Mouse (Mus musculus): ENCODE measurements around the gene Eif4b. TPM values are rescaled to one million over a fixed set of nuclear protein-coding genes. Genes with fewer than 3 reads are reported as not detected.

Eif4b gene
- polyA plus RNA-seq, 1 experiment from 2014 or later: 47.8 TPM

DNA sequence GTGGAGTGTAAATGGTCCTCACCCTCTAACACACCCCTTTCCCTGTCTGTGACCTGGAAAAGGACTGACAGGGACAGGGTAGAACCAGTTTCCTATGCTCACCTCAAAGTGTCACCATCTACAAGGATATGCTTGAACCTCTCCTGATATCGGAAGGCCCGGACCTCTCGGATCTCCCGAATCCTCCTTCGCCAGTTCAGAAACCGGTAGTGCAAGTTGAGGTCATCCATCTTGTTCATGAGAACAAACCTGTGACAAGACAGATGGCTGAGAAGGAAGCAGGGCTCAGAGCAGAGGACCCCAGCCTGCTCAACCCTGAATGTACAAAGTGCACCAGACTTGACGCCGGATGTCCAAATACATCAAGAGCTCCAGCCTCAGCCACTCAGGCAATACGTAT, 59.7 kb downstream of the Eif4b start:
- H3K27ac ChIP-seq (ENCODE audit: low read depth, low read length): no peak overlapping the region
- no peaks in the 10 kb centered on the region for H3K27me3 ChIP-seq (replicated peaks; ENCODE audit: control insufficient read depth, insufficient read depth, low read length)
- H3K9ac ChIP-seq (ENCODE audit: low read depth, low read length): no peak overlapping the region
- no peak overlapping the region for H3K4me2 ChIP-seq (replicated peaks; ENCODE audit: low read depth)
- H3K4me1 ChIP-seq (replicated peaks; ENCODE audit: control insufficient read depth, insufficient read depth, low read length): no peaks in the 10 kb centered on the region
- ATAC-seq: no peak
- TF ChIP-seq CTCF (IDR thresholded peaks at IDR 0.05; ENCODE audit: low read depth): no peak
- WGBS: 61% methylated on average over 9 of the region's 9 CpGs
- no peaks in the 10 kb centered on the region for H3K9me3 ChIP-seq (ENCODE audit: control insufficient read depth)
- H3K36me3 ChIP-seq (ENCODE audit: control insufficient read depth, insufficient read depth): peaks cover 39% of the 10 kb centered on the region
- no peak overlapping the region for H3K4me3 ChIP-seq (ENCODE audit: low read depth, low read length)

DNA sequence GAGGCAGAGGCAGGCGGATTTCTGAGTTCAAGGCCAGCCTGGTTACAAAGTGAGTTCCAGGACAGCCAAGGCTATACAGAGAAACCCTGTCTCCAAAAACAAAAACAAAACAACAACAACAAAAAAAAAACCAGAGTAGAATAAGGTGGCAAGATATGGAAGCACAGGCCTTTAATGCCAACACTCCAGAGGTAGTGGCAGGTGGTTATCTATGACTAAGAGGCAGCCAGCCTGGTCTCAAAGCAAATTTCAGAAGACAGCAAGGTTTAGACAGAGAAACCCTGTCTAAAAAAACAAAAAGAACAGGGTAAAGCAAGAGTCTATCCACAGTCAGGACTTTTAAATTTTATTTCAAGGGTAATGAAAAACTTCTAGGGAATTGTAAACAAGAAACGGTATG, 61.1 kb downstream of the Eif4b start:
- no peak for TF ChIP-seq CTCF (IDR thresholded peaks at IDR 0.05; ENCODE audit: low read depth)
- H3K9ac ChIP-seq (ENCODE audit: low read depth, low read length): no peak overlapping the region
- 63% methylated on average over 2 of the region's 2 CpGs for WGBS
- peak overlapping the region; percentile 86; the same call in 1 of the 2 replicates for H3K4me2 ChIP-seq (replicated peaks; ENCODE audit: low read depth)
- ATAC-seq: no peak
- H3K27me3 ChIP-seq (replicated peaks; ENCODE audit: control insufficient read depth, insufficient read depth, low read length): no peaks in the 10 kb centered on the region
- no peaks in the 10 kb centered on the region for H3K9me3 ChIP-seq (ENCODE audit: control insufficient read depth)
- peaks cover 33% of the 10 kb centered on the region for H3K36me3 ChIP-seq (ENCODE audit: control insufficient read depth, insufficient read depth)
- H3K4me1 ChIP-seq (replicated peaks; ENCODE audit: control insufficient read depth, insufficient read depth, low read length): no peaks in the 10 kb centered on the region
- no peak overlapping the region for H3K4me3 ChIP-seq (ENCODE audit: low read depth, low read length)
- no peak overlapping the region for H3K27ac ChIP-seq (ENCODE audit: low read depth, low read length)

DNA sequence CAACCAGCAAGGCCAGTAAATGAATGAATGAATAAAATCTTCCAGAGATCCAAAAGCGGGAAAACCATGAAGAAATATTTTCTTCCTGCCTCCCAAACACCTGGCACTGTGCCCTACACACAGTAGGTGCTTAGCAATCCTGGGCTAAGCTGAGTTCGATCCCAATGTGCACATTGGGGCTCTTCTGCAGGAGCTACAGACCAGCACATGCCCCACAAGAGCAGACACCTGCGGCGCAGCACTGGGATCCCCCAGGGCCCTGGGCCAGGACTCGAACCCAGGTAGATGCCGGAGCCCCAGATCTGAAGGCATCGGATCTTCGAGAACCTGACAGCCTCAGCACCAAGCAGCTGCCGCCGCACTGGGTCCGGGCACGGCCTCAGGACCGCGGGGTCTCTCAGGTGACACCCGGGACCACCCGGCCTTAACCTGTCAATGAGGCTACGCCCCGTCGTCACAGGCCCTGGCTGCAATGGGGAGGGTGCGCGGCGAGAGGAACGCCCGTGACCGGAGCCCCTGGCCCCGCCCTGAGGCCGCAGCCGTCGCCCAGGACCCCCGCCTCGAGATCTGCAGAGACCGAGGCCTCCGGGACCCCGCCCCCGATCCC, 62.1 kb downstream of the Eif4b start:
- H3K4me2 ChIP-seq (replicated peaks; ENCODE audit: low read depth): peak overlapping the region; percentile 86
- H3K27ac ChIP-seq (ENCODE audit: low read depth, low read length): no peak overlapping the region; the same call in 1 of the 2 replicates
- H3K4me3 ChIP-seq (ENCODE audit: low read depth, low read length): peak overlapping the region; percentile 87
- peaks cover 24% of the 10 kb centered on the region for H3K36me3 ChIP-seq (ENCODE audit: control insufficient read depth, insufficient read depth)
- no peaks in the 10 kb centered on the region for H3K27me3 ChIP-seq (replicated peaks; ENCODE audit: control insufficient read depth, insufficient read depth, low read length)
- WGBS: 2% methylated on average over 30 of the region's 35 CpGs
- peak; percentile 67 for ATAC-seq
- H3K4me1 ChIP-seq (replicated peaks; ENCODE audit: control insufficient read depth, insufficient read depth, low read length): no peaks in the 10 kb centered on the region
- no peak for TF ChIP-seq CTCF (IDR thresholded peaks at IDR 0.05; ENCODE audit: low read depth)
- no peaks in the 10 kb centered on the region for H3K9me3 ChIP-seq (ENCODE audit: control insufficient read depth)
- H3K9ac ChIP-seq (ENCODE audit: low read depth, low read length): peak overlapping the region; percentile 68

DNA sequence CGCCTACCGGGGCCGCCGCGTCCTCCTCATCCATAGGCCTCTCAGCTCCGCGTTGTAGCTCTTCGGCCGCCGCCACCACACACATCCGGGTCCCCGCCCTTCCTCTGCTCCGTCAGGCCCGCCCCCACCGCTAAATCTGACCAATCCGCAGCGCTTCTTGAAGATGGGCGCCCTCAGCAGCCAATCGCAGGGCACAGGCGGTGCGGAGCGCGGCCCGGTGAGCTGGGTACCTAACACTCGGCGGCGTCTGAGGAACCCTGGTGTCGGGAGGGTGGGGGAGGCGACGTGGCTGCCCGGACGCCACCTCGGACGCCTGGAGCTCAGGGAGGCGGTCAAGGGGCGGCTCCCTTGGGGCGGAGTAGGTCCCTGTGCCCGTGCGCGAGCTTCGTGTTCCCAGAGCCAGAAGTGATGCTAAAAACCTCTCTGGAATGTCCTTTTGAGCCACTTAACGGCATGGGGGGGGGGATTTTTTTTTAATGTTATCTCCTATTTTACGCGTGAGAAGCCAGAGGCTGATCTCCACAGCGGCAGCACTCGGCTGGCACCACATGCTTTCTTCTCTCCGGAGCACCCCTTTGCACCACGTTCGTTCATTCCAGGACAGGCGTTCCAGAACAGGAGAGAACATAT, 62.7 kb downstream of the Eif4b start, which contains the start of gene Spryd3:
Gene Spryd3, minus strand, starts transcription at position 106 of the 630 bp plus-strand sequence.
- H3K4me1 ChIP-seq (replicated peaks; ENCODE audit: control insufficient read depth, insufficient read depth, low read length): no peaks in the 10 kb centered on the region
- peak; percentile 99 for ATAC-seq
- H3K27ac ChIP-seq (ENCODE audit: low read depth, low read length): no peak within 1 kb of the TSS; the same call in 1 of the 2 replicates
- H3K9ac ChIP-seq (ENCODE audit: low read depth, low read length): peak within 1 kb of the TSS; percentile 68
- peaks cover 18% of the 10 kb centered on the region for H3K36me3 ChIP-seq (ENCODE audit: control insufficient read depth, insufficient read depth)
- under 1% methylated on average over 50 of the region's 50 CpGs for WGBS
- peak within 1 kb of the TSS; percentile 86 for H3K4me2 ChIP-seq (replicated peaks; ENCODE audit: low read depth)
- no peak for TF ChIP-seq CTCF (IDR thresholded peaks at IDR 0.05; ENCODE audit: low read depth)
- H3K27me3 ChIP-seq (replicated peaks; ENCODE audit: control insufficient read depth, insufficient read depth, low read length): no peaks in the 10 kb centered on the region
- H3K4me3 ChIP-seq (ENCODE audit: low read depth, low read length): peak within 1 kb of the TSS; percentile 87
- H3K9me3 ChIP-seq (ENCODE audit: control insufficient read depth): no peaks in the 10 kb centered on the region

DNA sequence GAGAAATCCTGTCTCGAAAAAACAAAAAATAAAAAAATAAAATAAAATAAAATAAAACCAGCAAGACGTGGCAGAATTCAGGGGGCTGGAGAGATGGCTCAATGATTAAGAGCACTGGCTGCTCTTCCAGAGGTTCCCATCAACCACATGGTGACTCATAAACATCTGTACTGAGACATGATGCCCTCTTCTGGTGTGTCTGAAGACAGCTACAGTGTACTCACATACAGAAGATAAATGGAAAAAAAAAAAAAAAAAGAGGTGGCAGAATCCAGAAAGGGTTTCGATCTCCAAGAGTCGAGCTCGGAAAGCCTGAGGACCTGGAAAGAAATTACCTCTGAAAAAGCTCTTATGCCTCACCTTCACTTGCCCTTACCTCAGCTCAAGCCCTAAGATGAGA, 67.5 kb downstream of the Eif4b start:
- Histone ChIP-seq H3K27me3 (replicated peaks; ENCODE audit: control insufficient read depth, insufficient read depth, low read length) (0 out of 2 replicates have a peak, but pooled peaks cover 6% of the 10 kb centered on the region), H3K4me3 (ENCODE audit: low read depth, low read length) (no peak overlapping the region), H3K9me3 (ENCODE audit: control insufficient read depth) (no peaks in the 10 kb centered on the region), H3K9ac (ENCODE audit: low read depth, low read length) (no peak overlapping the region), H3K4me2 (replicated peaks; ENCODE audit: low read depth) (no peak overlapping the region), H3K36me3 (ENCODE audit: control insufficient read depth, insufficient read depth) (no peaks in the 10 kb centered on the region; the same call in 1 of the 2 replicates), H3K4me1 (replicated peaks; ENCODE audit: control insufficient read depth, insufficient read depth, low read length) (no peaks in the 10 kb centered on the region), H3K27ac (ENCODE audit: low read depth, low read length) (no peak overlapping the region)
- 91% methylated on average over 5 of the region's 5 CpGs for WGBS
- ATAC-seq: no peak
- TF ChIP-seq CTCF (IDR thresholded peaks at IDR 0.05; ENCODE audit: low read depth): no peak

DNA sequence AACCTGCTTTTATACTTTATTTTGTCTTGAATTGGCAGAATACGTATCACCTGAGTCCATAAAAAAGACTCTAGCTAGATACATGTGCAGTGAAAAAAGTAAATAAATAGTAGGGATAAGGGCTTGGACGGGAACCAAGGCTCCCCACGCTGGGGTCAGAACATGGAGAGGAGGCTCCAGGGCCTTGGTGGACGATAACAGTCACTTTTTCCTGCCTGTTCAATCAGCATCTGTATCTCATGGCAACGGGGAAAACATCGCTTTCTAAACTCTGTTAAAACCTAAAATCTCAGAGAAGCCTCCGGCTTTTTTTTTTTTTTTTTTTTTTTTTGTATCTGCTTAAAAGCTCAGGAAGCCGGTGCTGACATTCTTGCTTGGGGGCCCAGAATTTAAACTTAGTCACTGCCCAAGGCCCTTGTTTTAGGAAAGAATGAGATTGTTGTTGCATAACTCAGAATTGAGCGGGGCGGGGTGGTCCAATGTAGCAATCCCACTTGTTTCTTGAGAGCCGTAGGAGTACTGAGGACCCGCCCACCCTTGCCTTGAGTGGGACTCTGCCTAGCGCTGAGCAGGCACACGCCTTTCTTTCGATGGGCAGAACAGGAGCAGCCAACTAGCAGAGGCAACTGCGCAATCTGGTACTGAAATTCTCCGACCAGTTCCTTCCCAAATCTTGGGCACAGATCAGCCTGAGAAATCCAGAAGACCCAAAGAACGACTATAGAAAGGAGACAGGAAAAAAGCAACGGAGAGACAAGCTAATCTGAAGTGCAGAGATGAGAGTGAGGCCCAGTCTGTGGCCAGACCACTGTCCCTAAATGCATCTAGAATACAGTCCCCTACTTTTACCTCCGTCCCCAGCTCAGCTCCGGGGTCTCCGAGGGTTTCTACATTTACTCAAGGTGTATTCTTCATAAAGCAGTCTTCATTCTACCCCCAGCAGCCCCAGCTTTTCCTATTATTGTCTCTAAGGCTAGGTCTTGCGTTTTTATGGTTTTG, 69.6 kb downstream of the Eif4b start:
- no peak overlapping the region for H3K9ac ChIP-seq (ENCODE audit: low read depth, low read length)
- H3K4me2 ChIP-seq (replicated peaks; ENCODE audit: low read depth): no peak overlapping the region
- no peaks in the 10 kb centered on the region for H3K4me1 ChIP-seq (replicated peaks; ENCODE audit: control insufficient read depth, insufficient read depth, low read length)
- no peak for TF ChIP-seq CTCF (IDR thresholded peaks at IDR 0.05; ENCODE audit: low read depth)
- H3K27ac ChIP-seq (ENCODE audit: low read depth, low read length): no peak overlapping the region
- H3K9me3 ChIP-seq (ENCODE audit: control insufficient read depth): no peaks in the 10 kb centered on the region
- no peaks in the 10 kb centered on the region; the same call in 1 of the 2 replicates for H3K36me3 ChIP-seq (ENCODE audit: control insufficient read depth, insufficient read depth)
- 52% methylated on average over 23 of the region's 23 CpGs for WGBS
- 0 out of 2 replicates have a peak, but pooled peaks cover 6% of the 10 kb centered on the region for H3K27me3 ChIP-seq (replicated peaks; ENCODE audit: control insufficient read depth, insufficient read depth, low read length)
- ATAC-seq: no peak
- H3K4me3 ChIP-seq (ENCODE audit: low read depth, low read length): no peak overlapping the region
